Mouse (Mus musculus): ENCODE results near the gene Atp5g1.

Atp5g1 gene

DNA sequence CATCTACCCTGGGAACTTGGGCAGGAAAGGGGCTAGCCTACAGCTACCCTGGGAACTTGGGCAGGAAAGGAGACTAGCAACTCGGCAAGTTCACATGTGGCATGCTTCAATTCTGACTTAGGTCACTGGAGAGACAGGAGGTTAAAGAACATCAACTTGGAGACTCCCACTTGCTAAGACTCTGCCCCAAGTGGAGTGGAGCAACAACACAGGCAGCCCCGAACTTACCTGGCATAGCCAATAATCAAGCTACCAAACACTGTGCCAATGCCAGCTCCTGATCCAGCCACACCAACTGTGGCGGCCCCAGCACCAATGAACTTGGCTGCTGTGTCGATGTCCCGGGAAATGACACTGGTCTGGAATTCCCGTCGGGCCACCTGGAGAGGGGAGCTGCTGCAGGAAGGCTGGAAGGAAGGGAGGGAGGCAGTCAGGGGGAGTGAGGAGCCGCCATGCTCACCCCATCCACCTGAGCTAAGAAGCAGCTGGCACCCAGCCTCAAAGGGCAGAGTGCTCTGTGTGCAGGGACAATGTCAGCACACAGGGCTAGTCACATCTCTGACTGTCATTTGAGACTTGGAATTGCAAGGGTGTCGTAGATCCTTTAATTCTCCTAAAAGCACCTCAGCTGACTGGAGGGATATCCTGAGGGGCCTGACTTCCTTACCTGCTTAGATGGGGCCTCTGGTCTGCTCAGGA is 2.0 kb downstream of the Atp5g1 start:
- no peak for DNase-seq (ENCODE audit: low read depth, low spot score)

DNA sequence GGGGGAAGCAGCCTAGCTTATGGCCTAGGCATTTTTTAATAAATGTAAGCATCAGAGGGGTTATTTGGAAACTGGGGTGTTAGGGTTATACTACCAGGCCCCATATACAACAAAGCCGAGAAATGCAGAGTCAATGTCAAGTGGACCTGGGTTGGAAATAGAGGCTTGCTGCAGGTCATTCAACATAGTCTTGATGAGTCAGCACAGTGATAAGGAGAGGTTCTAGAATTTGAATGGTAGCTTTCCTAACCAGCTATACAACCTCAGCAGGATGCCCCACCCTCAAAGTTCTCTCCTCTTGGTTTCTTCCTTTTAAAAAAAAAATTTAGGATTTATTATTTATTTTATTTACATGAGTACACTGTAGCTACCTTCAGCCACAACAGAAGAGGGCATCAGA is 4.5 kb downstream of the Atp5g1 start:
- no peak for DNase-seq (ENCODE audit: low read depth, low spot score)

DNA sequence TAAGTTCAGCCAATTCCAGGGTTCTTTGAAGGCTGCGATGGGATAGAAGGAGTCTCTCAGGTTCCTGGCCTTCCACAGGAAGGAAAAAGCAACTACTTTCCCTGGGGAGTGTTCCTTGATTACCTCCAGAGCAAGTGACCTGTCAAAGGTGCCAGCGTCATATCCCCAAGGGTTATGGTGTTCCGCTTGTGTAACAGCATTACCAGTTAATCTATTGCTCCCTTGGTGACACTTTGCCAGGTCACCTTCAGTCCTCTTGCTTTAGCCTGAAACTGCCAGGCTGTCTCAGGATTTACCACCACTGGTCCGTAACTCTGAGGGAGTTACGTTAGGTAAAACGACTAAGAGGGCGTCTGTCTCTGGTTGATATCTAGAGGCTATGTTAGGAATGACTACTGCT is 5.1 kb downstream of the Atp5g1 start:
- DNase-seq (ENCODE audit: low read depth, low spot score) = no peak

DNA sequence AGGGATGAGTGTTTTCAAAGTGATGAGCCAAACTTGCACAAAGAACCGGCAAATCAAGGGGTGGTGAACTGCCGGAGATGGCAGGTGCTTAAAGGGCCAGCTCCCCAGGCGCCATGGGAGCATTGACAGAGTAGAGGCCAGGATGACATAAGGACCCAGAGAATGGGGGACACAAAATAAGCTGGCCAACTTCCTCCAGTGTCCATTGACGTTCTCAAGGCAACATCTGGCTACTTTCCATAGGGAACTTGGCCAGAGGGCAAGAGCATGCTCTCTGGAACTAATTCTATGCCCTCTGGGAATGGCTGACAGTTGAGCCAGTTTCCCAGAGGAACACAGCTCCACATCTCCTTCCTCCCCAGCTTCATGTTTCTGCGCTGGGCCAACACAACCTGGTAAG is 7.2 kb downstream of the Atp5g1 start:
- DNase-seq (ENCODE audit: low read depth, low spot score) = no peak

DNA sequence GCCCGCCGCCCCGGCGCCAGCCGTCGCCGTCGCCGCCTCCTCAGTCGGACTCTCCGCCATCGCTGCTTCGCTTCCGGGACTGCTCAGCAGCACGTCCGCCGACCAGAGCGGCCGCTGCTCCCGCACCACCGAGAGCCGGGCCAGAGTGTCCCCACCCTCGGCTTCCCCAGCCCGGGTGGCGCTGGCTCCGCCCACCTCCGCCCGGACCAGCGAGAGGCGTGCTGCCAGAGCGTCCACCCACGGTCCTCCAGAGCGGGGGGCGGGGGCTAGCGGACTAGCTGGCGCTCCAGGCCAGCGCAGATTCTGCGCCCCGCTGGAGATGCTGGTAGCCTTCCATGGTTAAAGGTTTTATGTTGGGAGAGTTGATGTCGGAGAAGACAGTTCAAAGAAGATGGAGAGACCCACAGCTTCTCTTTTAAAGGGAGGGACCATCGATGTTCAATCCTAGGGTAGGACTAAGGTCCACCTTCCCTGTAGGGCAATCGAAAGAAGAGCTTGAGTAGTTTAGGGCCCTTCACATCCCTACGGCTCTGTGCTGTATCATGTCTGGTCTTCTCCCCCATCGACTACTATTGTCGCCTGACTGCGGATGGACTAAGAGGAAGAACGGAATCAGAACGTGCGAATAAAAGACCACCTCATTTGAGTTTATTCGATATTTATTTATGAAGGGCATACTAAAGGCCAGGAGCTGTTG is 10.1 kb downstream of the Atp5g1 start, which contains the start of gene Ube2z:
Gene Ube2z, minus strand, starts transcription at position 174 of the 697 bp plus-strand sequence.
- peak; percentile 96 for DNase-seq (ENCODE audit: low read depth, low spot score)

DNA sequence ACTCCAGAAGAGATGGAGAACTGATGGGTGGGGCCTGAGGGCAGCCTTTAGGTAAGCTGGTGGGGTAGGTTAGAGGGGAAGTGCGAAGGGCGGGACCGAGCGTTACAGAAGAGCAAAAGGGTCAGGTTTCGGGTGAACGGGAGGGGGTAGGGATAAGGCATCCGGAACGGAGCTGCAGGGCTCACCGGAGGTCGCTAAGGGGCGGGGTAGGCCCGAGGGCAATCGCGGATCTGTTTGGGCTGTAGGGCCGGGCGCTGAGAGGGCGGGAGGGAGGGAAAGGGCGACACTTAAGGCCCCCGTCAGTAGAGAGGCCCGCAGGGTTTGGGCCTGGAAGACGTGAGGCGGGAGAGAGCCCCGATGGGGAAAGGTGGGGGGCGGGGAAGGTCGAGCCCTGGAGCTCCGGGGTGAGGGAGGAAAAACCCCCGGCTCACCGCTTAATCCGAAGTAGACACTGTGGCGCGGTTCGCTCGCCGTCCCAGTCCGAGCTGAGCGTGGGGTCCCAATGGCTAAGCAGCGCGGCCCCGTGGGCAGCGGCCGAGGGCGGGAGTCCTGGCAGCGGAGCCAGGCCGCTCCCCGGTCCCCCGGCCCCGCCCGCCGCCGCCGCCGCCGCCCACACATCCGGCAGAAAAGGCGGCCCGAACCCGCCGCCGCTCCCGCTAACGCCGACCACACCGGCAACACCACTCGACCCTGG is 10.8 kb downstream of the Atp5g1 start:
- DNase-seq (ENCODE audit: low read depth, low spot score) = peak; percentile 91

DNA sequence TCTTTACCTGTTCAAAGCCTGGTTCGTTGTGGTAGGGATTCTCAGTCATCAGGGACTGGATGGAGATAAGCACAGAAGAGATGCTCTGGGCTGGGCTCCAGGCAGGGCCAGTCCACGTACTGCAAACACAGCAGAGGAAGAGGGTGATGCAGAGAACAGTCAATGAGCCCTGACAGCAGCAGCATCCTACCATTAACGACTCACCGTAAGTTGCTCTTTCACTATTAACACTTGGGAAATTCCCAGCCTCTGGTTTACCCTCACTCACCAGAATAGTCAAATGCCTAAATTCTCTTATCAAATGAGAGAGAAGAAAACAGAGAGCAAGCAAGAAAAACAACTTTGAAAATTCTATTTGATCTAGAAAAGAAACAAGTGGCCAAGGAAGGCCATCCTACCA is 17.2 kb downstream of the Atp5g1 start:
- no peak for DNase-seq (ENCODE audit: low read depth, low spot score)

DNA sequence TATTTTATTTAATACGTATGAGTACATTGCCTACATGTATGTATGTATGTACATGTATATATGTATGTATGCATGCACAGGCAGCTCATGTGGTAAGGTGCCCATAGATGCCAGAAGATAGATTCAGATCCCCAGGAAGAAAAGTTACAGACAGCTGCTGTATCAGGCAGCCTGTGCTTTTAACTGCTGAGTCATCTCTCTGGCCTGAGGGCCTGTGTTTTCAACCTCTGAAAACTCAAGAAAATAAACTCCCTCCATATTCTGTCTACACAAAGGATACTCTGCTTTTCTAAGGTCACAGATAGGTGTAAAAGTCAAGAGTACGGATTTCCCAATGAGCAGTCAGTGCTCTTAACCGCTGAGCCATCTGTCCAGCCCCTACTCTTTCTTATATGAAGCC is 24.6 kb downstream of the Atp5g1 start:
- DNase-seq (ENCODE audit: low read depth, low spot score) = no peak

DNA sequence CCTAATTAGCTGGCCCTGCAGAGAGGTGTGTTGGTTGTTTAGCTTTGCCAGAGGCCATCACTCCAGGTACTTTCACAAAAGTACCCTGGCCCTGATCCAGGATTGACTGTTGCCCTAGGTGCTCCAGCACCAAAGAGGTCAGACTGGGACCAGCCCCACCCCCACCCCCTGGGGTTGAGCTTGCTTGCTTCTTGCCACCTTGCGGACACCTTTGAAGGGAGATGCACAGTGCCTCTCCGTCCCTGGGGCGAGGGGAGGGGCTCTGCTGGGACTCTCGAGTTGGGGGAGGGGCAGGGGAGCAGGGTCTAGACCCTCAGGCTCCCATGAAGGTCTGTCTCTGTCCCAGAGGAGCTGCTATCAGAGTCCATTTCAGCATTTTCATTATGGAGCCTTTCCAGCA is 25.5 kb downstream of the Atp5g1 start:
- DNase-seq (ENCODE audit: low read depth, low spot score) = peak; percentile 80

DNA sequence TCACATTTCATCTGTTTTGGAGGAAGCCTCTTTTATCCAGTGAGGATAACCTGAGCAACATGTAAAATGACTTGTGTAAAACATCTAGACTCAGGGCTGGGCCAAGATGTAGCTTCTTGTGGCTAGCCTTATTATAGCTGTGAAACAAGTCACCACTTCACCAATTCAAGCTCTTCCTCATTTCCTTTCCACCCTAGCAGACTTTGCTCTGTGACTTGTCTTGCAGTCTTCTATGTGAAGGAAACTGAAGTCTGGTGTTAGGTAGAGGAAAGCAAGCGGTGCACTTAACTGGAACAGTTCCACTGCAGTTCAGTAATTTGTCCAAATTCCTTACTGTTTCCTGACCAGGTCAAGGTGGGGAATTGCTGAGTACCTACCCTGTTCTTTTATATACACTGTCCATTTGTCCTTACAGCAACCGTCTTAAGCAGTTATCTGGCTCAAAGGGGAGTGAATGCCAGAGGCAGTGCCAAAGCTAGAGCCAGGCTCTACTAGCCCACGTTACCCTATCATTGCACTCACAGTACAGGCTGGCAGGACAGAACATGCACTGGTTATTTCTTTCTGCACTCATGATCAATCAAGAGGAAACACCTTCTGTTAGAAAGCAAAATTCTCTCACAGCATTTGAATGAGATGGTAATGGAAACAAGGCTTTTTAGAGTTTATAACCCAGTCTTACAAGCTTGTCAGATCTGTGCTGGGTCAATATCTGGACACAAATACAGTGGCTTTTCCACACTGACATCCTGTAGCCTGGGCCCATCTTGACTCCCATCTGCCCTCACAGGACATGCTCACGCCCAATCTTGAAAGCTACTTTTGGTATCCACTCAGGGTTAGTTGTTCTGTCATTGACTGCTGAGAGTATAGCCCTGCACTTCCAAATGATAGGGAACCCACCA is 27.7 kb downstream of the Atp5g1 start:
- DNase-seq (ENCODE audit: low read depth, low spot score) = no peak

DNA sequence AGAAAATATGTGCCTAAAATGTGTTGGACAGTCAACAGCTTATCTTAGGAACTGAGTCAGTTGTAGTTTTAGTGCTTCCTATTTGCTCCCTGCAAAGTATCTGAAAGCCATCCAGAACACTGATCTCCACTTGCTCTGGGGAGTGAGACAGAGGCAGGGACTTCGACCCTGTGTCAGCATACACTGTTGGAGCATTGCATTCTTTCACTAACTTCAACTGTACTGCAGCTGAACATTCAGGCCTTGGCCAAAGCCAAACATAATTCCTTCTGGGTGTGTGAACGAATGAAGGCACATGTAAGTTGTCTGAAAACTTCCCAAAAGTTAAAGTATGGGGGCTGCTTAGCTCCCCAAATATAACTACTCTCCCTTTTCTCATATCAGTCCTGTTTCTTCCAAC is 28.7 kb downstream of the Atp5g1 start:
- no peak for DNase-seq (ENCODE audit: low read depth, low spot score)

DNA sequence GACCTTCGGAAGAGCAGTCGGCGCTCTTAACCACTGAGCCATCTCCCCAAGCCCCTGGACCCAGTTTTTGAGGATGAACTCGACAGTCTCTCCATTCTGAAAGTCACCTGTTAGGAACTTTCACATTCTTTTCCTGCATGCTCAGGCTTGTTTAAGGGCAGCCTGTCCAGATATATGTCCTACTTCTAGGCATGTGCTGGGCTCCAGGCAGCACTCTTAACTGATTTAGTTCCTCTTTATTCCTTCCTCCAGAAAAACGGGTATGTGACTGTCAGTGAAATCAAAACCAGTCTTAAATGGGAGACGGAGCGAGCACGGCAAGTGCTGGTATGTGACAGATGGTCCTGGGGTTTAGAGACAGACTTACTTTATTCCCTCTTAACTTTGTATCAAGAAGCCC is 29.4 kb downstream of the Atp5g1 start:
- no peak for DNase-seq (ENCODE audit: low read depth, low spot score)

DNA sequence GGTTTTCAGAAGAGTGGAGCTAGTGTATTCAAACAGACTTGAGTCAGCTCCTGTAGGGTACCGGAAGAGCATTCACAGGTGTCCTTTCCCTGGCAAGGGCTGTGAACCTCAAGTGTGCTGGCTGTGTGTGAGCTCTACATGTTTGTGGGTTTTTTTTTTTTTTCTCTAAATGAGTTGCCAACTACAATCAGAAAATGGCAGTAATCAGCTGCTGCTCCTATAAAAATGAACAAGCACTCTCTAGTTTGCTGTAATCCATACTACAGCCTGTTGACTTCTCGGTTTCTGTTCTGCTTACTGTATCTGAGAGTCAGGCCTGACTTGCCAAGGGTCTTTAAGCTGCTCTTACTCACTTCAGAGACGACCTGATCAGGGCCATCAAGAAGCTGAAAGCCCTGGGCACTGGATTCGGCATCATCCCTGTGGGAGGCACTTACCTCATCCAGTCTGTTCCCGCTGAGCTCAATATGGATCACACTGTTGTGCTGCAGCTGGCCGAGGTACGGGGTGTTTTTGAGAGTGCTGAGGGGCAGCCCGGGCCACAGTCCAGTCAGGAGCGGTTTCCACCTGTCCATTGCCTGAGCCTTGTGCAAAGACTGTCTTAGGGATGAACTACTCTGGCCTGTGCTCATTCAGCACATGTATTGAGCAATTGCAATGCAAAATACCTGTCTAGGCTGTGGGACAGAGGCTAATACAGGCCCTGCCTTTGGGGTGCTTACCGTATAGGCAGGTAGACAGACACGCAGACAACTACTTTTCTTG is 30.5 kb downstream of the Atp5g1 start:
- DNase-seq (ENCODE audit: low read depth, low spot score) = peak; percentile 27

DNA sequence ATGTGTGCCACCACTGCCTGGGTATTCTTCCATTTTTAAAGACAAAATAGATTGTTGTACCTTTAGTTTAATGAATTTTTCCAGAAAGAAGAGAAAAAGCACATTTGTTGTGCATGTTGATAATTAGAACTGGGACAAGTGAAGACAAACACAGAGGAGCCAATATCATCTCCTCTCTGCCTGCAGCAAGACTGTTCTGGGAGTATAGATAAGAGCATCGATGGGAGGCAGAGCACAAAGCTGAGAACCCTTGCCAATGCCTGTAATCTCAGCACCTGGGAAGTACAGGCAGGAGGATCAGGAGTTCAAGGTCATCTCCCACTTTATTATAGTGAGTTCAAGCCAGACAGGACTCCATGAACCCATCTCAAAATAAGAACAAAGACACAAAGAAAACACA is 36.9 kb downstream of the Atp5g1 start:
- DNase-seq (ENCODE audit: low read depth, low spot score) = no peak

DNA sequence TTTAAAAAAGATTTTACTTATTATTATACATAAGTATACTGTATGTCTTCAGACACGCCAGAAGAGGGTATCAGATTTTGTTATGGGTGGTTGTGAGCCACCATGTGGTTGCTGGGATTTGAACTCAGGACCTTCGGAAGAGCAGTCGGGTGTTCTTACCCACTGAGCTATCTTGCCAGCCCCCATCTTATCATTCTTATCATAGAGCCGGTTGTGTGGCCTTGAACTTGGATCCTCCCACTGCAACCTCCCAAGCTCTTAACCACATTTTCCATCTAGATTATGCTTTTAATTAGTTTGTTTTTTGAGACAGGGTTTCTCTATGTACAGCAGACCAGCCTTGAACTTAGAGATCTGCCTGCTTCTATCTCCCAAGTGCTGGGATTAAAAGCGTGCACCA is 38.0 kb downstream of the Atp5g1 start:
- no peak for DNase-seq (ENCODE audit: low read depth, low spot score)

DNA sequence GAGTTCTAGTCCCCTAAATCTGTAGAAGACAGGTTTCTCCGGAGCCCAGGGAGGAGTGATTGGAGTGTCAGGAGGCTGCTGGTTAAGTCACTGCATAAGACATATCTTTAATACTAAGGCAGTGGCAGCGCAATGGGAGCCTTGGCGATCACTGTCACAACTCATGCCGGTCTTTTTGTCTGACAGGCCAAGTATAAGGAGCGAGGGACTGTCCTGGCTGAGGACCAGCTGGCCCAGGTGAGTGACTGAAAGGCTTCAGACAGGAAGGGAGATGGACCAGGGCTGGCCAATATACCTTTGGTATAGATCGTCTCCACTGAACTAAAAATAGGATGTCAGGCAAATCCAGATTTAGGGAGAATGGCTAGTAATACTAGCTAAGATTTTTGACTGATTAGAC is 40.3 kb downstream of the Atp5g1 start:
- no peak for DNase-seq (ENCODE audit: low read depth, low spot score)

DNA sequence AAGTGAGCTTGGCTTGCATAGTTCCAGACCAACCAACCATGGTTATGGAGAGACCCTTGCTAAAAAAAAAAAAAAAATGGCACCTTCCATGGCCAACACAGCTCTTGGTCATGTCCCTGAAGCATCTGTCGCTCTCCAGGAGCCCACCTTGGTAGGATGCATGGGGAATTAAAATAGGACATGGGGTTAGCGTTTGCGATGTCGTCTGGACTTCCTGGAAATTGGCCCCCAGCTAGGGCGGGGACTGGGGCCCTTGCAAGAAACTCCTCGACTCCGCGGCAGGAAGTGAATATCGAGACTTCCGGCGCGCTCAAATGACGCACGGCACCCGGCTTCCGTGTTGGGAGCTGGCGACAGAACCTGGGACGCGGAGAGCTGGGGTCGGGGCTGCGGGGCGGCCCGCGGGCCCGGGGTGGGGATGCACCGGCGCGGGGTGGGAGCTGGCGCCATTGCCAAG is 40.8 kb downstream of the Atp5g1 start, which contains the start of gene Snf8:
Gene Snf8, plus strand, starts transcription at position 290 of the 457 bp plus-strand sequence.
- DNase-seq (ENCODE audit: low read depth, low spot score) = peak; percentile 97

DNA sequence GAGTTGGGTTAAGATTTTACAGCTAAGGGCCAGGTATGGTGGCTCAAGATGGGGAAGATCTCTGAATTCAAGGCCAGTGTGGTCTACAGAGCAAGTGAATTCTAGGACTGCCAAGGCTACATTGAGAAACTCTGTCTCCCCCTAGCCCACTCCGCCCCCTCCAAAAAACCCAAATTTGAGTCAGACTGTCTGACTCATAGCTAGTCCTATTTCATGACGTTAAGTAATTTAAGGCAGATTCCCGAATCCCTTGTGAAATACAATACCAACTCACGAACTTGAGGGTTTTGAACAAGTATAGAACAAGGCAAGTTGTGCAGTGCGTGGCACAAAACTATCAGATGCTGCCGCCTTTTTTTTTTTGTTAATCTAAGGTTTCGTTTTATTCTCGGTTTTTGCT is 41.4 kb downstream of the Atp5g1 start:
- DNase-seq (ENCODE audit: low read depth, low spot score) = no peak

DNA sequence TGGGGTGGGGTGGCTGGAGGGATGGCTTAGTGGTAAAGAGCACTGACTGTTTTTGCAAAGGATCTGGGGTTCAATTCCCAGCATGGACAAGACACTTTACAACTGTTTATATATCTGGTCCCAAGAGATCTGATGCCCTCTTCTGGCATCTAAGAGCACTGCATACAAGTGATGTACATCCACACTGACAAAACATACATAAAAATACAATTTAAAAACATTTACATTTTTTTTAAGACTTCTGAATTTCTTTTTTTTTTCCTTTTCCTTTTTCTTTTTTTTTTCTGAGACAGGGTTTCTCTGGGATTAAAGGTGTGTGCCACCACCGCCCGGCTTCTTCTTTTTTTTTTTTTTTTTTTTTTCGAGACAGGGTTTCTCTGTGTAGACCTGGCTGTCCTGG is 42.2 kb downstream of the Atp5g1 start:
- DNase-seq (ENCODE audit: low read depth, low spot score) = peak; percentile 74

DNA sequence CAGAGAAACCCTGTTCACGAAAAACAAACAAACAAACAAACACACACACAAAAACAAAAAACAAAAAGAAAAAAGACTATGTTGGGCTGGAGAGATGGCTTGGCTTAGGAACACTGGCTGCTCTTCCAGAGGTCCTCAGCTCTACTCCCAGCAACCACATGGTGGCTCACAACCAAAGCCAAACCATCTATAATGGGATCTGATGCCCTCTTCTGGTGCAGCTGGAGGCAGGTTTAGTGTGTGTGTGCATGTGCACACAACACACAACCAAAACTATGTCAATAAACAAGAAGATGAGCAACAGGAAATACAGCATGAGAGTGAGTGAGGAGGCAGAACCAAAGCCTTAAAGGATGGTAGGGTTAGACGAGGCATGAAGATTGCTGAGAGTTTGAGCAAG is 43.8 kb downstream of the Atp5g1 start:
- peak; percentile 66 for DNase-seq (ENCODE audit: low read depth, low spot score)

DNA sequence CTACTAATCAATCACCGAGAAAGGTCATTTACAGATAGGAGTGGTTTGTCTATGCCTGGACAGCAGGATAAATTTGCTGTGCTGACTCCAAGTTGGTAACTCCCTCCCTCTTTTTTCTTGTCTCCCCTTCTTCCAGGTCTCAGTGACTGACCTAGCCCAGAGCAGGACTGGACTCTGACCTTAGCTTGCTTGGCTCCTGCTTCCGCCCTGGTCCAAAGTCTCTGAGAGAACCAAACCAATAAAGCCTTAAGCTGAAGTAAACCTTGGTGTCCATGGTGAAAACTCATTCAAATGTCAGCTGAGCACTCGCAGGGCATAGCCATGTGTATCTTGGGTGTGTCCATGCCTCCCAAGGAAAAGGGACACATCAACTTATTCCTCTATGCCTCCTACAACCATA is 44.9 kb downstream of the Atp5g1 start:
- no peak for DNase-seq (ENCODE audit: low read depth, low spot score)

Measured in ZHBTc4 (cell line).